Mouse (Mus musculus) midbrain, embryonic 16.5 days (tissue): Measurements from ENCODE around the gene Bdnf. TPM values are rescaled to one million over a fixed set of nuclear protein-coding genes. Genes with fewer than 3 reads are reported as not detected.

Experiments
- ATAC-seq: fragments of 200-750 bp; cut with Nextera tagmentation; 2 replicates; pipeline ENCODE4 v1.8.0; 2017; ENCODE audit warnings: moderate TSS enrichment
- H3K27ac ChIP-seq: fragments of 300-500 bp; sonication (generic); 2 replicates; pipeline ENCODE4 v1.5.1; 2014; ENCODE audit warnings: mild to moderate bottlenecking, low read length, mixed read lengths
- H3K27me3 ChIP-seq: fragments of 300-500 bp; sonication (generic); 2 replicates; pipeline ENCODE4 v1.6.1; 2014; ENCODE audit warnings: low read depth, low read length, mixed read lengths; ENCODE audit not compliant: control insufficient read depth, insufficient read depth
- H3K36me3 ChIP-seq: fragments of 300-500 bp; sonication (generic); 2 replicates; pipeline ENCODE4 v1.6.1; 2014; ENCODE audit warnings: mild to moderate bottlenecking, low read length, moderate library complexity, mixed read lengths; ENCODE audit not compliant: control insufficient read depth, insufficient read depth
- H3K4me1 ChIP-seq: fragments of 300-500 bp; sonication (generic); 2 replicates; pipeline ENCODE4 v1.6.1; 2014; ENCODE audit warnings: mild to moderate bottlenecking, low read length, mixed read lengths; ENCODE audit not compliant: control insufficient read depth, insufficient read depth
- H3K4me2 ChIP-seq: fragments of 300-500 bp; sonication (generic); 2 replicates; pipeline ENCODE4 v1.6.1; 2014; ENCODE audit warnings: mild to moderate bottlenecking, low read length, mixed read lengths
- H3K4me3 ChIP-seq: fragments of 300-500 bp; sonication (generic); 2 replicates; pipeline ENCODE4 v1.5.1; 2014; ENCODE audit warnings: low read depth, mild to moderate bottlenecking, low read length, moderate library complexity, mixed read lengths
- H3K9ac ChIP-seq: fragments of 300-500 bp; sonication (generic); 2 replicates; pipeline ENCODE4 v1.6.1; 2014; ENCODE audit warnings: low read depth, low read length, mixed read lengths
- H3K9me3 ChIP-seq: fragments of 300-500 bp; sonication (generic); replicated peaks from 2 replicates; pipeline ENCODE4 v1.6.1; 2014; ENCODE audit warnings: mild to moderate bottlenecking, low read length, mixed read lengths; ENCODE audit not compliant: control insufficient read depth, poor library complexity, severe bottlenecking
- WGBS: fragments of 180-500 bp; shearing (Covaris S2); extraction: QIAGEN DNeasy Blood & Tissue Kit; methylation state at CpG from one replicate; pipeline ENCODE4 v1.1.7; 2014; 5-methylcytosine and 5-hydroxymethylcytosine counted together
- polyA plus RNA-seq: library from polyadenylated mRNA; unstranded; fragments of >200 nt; fragmentation: Nextera tagmentation; extraction: Ambion mirVana; gene quantifications from 2 replicates; pipeline ENCODE4 v1.2.1, GENCODE M21; 2015

Gene Bdnf
- polyA plus RNA-seq, 1 experiment from 2014 or later: 9.3 TPM

- no peak for ATAC-seq
- Histone ChIP-seq H3K27me3 (no peaks in the 10 kb centered on the region), H3K4me3 (no peak overlapping the region)
Measured at GRCm38 (mm10) chr2:109748815-109749214, 74.3 kb downstream of the Bdnf start.

DNA sequence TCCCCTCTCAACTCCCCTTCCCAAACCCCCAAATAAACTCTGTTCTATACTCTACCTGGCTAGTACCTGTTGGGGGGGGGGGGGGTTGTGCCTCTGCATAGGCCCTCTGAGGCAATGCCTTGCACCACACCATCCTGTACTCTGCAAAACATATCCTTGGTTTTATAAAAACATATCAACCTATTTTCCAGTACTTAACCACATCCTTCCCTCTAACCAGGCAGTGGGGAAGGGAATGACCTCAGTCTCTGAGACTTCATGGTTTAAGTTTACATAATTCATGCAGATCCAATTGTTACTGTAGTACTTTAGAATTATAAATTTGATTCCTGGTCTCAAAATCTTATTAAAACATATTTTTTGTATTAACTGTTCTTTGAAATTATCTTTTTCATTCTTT lies 75.5 kb downstream of the Bdnf start:
- ATAC-seq: no peak
- no peaks in the 10 kb centered on the region for H3K27me3 ChIP-seq
- H3K4me3 ChIP-seq: no peak overlapping the region
- H3K4me2 ChIP-seq: no peak overlapping the region
- no peaks in the 10 kb centered on the region for H3K4me1 ChIP-seq
- H3K9ac ChIP-seq: no peak overlapping the region
- no peak overlapping the region for H3K27ac ChIP-seq
- no peaks in the 10 kb centered on the region for H3K36me3 ChIP-seq
- no peaks in the 10 kb centered on the region for H3K9me3 ChIP-seq

More at GRCm38 (mm10) chr2:109748815-109749214, 74.3 kb downstream of the Bdnf start:
- Histone ChIP-seq H3K9me3 (no peaks in the 10 kb centered on the region), H3K4me1 (no peaks in the 10 kb centered on the region), H3K9ac (no peak overlapping the region), H3K27ac (no peak overlapping the region), H3K36me3 (no peaks in the 10 kb centered on the region), H3K4me2 (no peak overlapping the region)
- 87% methylated on average over 4 of the region's 4 CpGs for WGBS

GRCm38 (mm10) chr2:109750484-109750883 lies 76.0 kb downstream of the Bdnf start:
- H3K36me3 ChIP-seq: no peaks in the 10 kb centered on the region
- H3K27ac ChIP-seq: no peak overlapping the region
- H3K4me2 ChIP-seq: no peak overlapping the region
- ATAC-seq: no peak
- no peaks in the 10 kb centered on the region for H3K9me3 ChIP-seq
- H3K27me3 ChIP-seq: no peaks in the 10 kb centered on the region
- no peaks in the 10 kb centered on the region for H3K4me1 ChIP-seq
- 90% methylated on average over 1 of the region's 1 CpGs for WGBS
- H3K4me3 ChIP-seq: no peak overlapping the region
- no peak overlapping the region for H3K9ac ChIP-seq

DNA sequence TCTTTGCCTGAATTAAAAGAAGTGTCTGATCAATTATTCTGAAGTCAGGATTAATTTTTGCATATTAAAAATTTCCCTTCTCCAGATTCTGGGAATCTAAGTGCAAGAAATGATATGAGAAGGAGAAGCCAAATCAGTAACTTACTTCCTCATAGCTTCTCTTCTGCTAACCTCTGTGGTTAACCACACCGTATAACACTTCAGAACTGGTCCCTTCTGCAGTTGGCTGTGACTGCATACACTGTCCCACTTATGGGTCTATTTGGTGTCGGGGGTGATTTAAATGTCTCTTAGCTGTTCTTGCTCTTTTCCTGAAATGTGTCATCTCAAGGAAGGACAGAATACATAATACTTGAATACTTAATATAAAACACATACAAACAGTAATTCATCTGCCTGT lies 81.8 kb downstream of the Bdnf start:
- no peak overlapping the region for H3K9ac ChIP-seq
- 96% methylated on average over 2 of the region's 2 CpGs for WGBS
- no peaks in the 10 kb centered on the region for H3K36me3 ChIP-seq
- H3K4me3 ChIP-seq: no peak overlapping the region
- no peaks in the 10 kb centered on the region for H3K9me3 ChIP-seq
- no peak overlapping the region for H3K27ac ChIP-seq
- H3K4me1 ChIP-seq: no peaks in the 10 kb centered on the region
- H3K27me3 ChIP-seq: no peaks in the 10 kb centered on the region
- no peak overlapping the region for H3K4me2 ChIP-seq
- ATAC-seq: no peak

DNA sequence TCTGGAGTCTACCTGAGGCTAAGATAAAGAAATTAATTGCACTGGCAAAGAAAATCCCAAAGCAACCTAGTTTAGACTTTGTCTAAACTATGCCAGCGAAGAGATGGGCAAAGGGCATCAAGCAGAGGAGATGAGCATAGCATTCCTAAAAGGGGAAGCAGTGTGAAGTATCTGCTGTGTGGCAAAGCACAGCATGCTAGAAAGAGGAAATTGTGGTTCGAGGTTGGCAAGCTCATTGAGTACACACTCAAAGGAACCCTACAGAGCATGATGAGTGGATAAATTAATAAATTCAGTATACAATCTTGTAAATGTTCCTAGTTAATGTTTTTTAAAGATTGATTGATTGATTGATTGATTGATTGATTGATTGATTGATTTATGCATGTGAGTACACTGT lies 92.3 kb downstream of the Bdnf start:
- no peak overlapping the region for H3K9ac ChIP-seq
- 89% methylated on average over 2 of the region's 2 CpGs for WGBS
- no peaks in the 10 kb centered on the region for H3K27me3 ChIP-seq
- H3K4me1 ChIP-seq: no peaks in the 10 kb centered on the region
- no peak overlapping the region for H3K4me2 ChIP-seq
- H3K36me3 ChIP-seq: no peaks in the 10 kb centered on the region
- no peak overlapping the region for H3K27ac ChIP-seq
- H3K9me3 ChIP-seq: no peaks in the 10 kb centered on the region
- ATAC-seq: no peak
- H3K4me3 ChIP-seq: no peak overlapping the region

DNA sequence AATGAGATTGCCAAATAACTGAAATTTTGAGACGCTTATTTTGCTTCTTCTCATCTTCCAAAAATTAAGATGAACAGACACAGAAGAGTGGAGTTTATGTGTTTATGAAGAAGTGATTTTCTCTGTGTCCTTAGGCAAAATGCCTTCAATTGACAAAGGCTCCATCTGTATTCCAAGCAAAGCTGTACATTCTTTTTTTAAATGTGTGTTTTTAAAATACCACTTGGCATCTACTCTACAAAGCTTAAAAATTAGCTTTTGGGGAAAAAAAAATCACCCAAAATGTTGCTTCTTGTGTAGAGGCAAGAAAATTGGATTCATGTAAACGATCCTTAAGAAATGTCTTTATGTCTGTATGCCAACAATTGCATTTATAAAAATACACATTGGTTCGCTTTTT lies 94.3 kb downstream of the Bdnf start:
- no peak overlapping the region for H3K9ac ChIP-seq
- 90% methylated on average over 3 of the region's 3 CpGs for WGBS
- H3K9me3 ChIP-seq: no peaks in the 10 kb centered on the region
- no peaks in the 10 kb centered on the region for H3K36me3 ChIP-seq
- no peak overlapping the region for H3K4me3 ChIP-seq
- H3K27me3 ChIP-seq: no peaks in the 10 kb centered on the region
- no peak for ATAC-seq
- no peaks in the 10 kb centered on the region for H3K4me1 ChIP-seq
- no peak overlapping the region for H3K27ac ChIP-seq
- H3K4me2 ChIP-seq: no peak overlapping the region

- Histone ChIP-seq H3K27me3 (no peaks in the 10 kb centered on the region), H3K9ac (no peak overlapping the region), H3K27ac (no peak overlapping the region), H3K36me3 (no peaks in the 10 kb centered on the region), H3K4me1 (no peaks in the 10 kb centered on the region), H3K4me3 (no peak overlapping the region), H3K9me3 (no peaks in the 10 kb centered on the region), H3K4me2 (no peak overlapping the region)
- ATAC-seq: no peak
- WGBS: 37% methylated on average over 6 of the region's 6 CpGs
Measured at GRCm38 (mm10) chr2:109776374-109776773, 101.9 kb downstream of the Bdnf start.

Other genes with a start within 250 kb of the Bdnf start
- gene Lin7c, start 216.2 kb downstream of the Bdnf start, polyA plus RNA-seq: 256 and 261 TPM in 2 replicates
- 6.8 and 7.1 TPM in 2 replicates for gene Lgr4, start 242.9 kb downstream of the Bdnf start, polyA plus RNA-seq